Mouse (Mus musculus) stomach, postnatal 0 days (tissue): ENCODE results near the gene Gm11060. TPM values are rescaled to one million over a fixed set of nuclear protein-coding genes. Genes with fewer than 3 reads are reported as not detected.

Experiments
- ATAC-seq: fragments of 200-750 bp; cut with Nextera tagmentation; 2 replicates; pipeline ENCODE4 v1.8.0; 2017; ENCODE audit not compliant: low FRiP score, low TSS enrichment
- DNase-seq: peaks from one replicate; pipeline ENCODE4 v3.0.0-alpha.2; 2016; ENCODE audit warnings: low spot score
- H3K27ac ChIP-seq: fragments of 300-500 bp; sonication (generic); replicated peaks from 2 replicates; pipeline ENCODE4 v1.5.1; 2014; ENCODE audit warnings: mild to moderate bottlenecking, control low read depth
- H3K27me3 ChIP-seq: fragments of 300-500 bp; sonication (generic); 2 replicates; pipeline ENCODE4 v1.6.1; 2014; ENCODE audit warnings: low read length; ENCODE audit not compliant: control insufficient read depth, insufficient read depth
- H3K36me3 ChIP-seq: fragments of 300-500 bp; sonication (generic); 2 replicates; pipeline ENCODE4 v1.6.1; 2014; ENCODE audit warnings: low read length, mixed read lengths; ENCODE audit not compliant: control insufficient read depth, insufficient read depth
- H3K4me1 ChIP-seq: fragments of 300-500 bp; sonication (generic); replicated peaks from 2 replicates; pipeline ENCODE4 v1.6.1; 2014; ENCODE audit warnings: antibody characterized with exemption; ENCODE audit not compliant: control insufficient read depth, insufficient read depth
- H3K4me2 ChIP-seq: fragments of 300-500 bp; sonication (generic); replicated peaks from 2 replicates; pipeline ENCODE4 v1.6.1; 2014; ENCODE audit warnings: low read depth, mild to moderate bottlenecking, control low read depth, moderate library complexity
- H3K4me3 ChIP-seq: fragments of 300-500 bp; sonication (generic); 2 replicates; pipeline ENCODE4 v1.5.1; 2014; ENCODE audit warnings: low read depth, low read length, control low read depth
- H3K9ac ChIP-seq: fragments of 300-500 bp; sonication (generic); 2 replicates; pipeline ENCODE4 v1.6.1; 2014; ENCODE audit warnings: mild to moderate bottlenecking, low read length, control low read depth, mixed read lengths
- H3K9me3 ChIP-seq: fragments of 300-500 bp; sonication (generic); 2 replicates; pipeline ENCODE4 v1.6.1; 2016; ENCODE audit warnings: low read length; ENCODE audit not compliant: control insufficient read depth
- CTCF ChIP-seq: IDR thresholded peaks from 2 replicates; pipeline ENCODE4 v1.5.1; 2016; ENCODE audit warnings: antibody characterized with exemption, low read depth, mild to moderate bottlenecking, moderate library complexity
- EP300 ChIP-seq: optimal IDR thresholded peaks from 2 replicates; pipeline ENCODE3; 2016; ENCODE audit warnings: antibody characterized with exemption
- WGBS: fragments of 180-500 bp; shearing (Covaris S2); extraction: QIAGEN DNeasy Blood & Tissue Kit; methylation state at CpG from one replicate; pipeline ENCODE4 v1.1.7; 2014; 5-methylcytosine and 5-hydroxymethylcytosine counted together
- polyA plus RNA-seq: library from polyadenylated mRNA; unstranded; fragments of >200 nt; fragmentation: Nextera tagmentation; extraction: Ambion mirVana; gene quantifications from 2 replicates; pipeline ENCODE4 v1.2.1, GENCODE M21; 2015

Gene Gm11060
- polyA plus RNA-seq, 1 experiment from 2014 or later = not detected

GRCm38 (mm10) chr2:105122886-105123285 is 31.1 kb downstream of the Gm11060 start:
- peak overlapping the region; percentile 20; the same call in 1 of the 2 replicates for H3K4me2 ChIP-seq
- WGBS = 7% methylated on average over 27 of the region's 27 CpGs
- TF ChIP-seq EP300 (no peak), CTCF (no peak)
- no peaks in the 10 kb centered on the region for H3K4me1 ChIP-seq
- H3K36me3 ChIP-seq = no peaks in the 10 kb centered on the region
- no peaks in the 10 kb centered on the region for H3K9me3 ChIP-seq
- H3K4me3 ChIP-seq = peak overlapping the region; percentile 12; the same call in 1 of the 2 replicates
- DNase-seq (no peak), ATAC-seq (no peak)
- H3K27ac ChIP-seq = no peak overlapping the region
- peaks cover 33% of the 10 kb centered on the region for H3K27me3 ChIP-seq
- H3K9ac ChIP-seq = no peak overlapping the region

GRCm38 (mm10) chr2:105123431-105123830 is 31.6 kb downstream of the Gm11060 start:
- Histone ChIP-seq H3K4me3 (no peak overlapping the region), H3K4me2 (no peak overlapping the region)

GRCm38 (mm10) chr2:105123881-105124280 is 32.1 kb downstream of the Gm11060 start:
- TF ChIP-seq EP300 (no peak), CTCF (no peak)
- Histone ChIP-seq H3K4me1 (no peaks in the 10 kb centered on the region), H3K9me3 (no peaks in the 10 kb centered on the region), H3K4me2 (no peak overlapping the region), H3K9ac (no peak overlapping the region), H3K27me3 (peaks cover 37% of the 10 kb centered on the region), H3K36me3 (no peaks in the 10 kb centered on the region), H3K4me3 (no peak overlapping the region), H3K27ac (no peak overlapping the region)
- DNase-seq (no peak), ATAC-seq (no peak)
- WGBS = 3% methylated on average over 9 of the region's 9 CpGs

More at GRCm38 (mm10) chr2:105123431-105123830, 31.6 kb downstream of the Gm11060 start:
- no peaks in the 10 kb centered on the region for H3K36me3 ChIP-seq
- ATAC-seq = no peak
- peaks cover 33% of the 10 kb centered on the region for H3K27me3 ChIP-seq
- no peak for DNase-seq
- H3K9me3 ChIP-seq = no peaks in the 10 kb centered on the region
- TF ChIP-seq EP300 = no peak
- no peak for TF ChIP-seq CTCF
- H3K27ac ChIP-seq = no peak overlapping the region
- no peaks in the 10 kb centered on the region for H3K4me1 ChIP-seq
- H3K9ac ChIP-seq = no peak overlapping the region
- 5% methylated on average over 8 of the region's 8 CpGs for WGBS

- H3K9me3 ChIP-seq = no peaks in the 10 kb centered on the region
- no peaks in the 10 kb centered on the region for H3K4me1 ChIP-seq
- no peak overlapping the region for H3K9ac ChIP-seq
- no peaks in the 10 kb centered on the region for H3K36me3 ChIP-seq
- no peak overlapping the region for H3K27ac ChIP-seq
- H3K4me2 ChIP-seq = no peak overlapping the region
- 3% methylated on average over 7 of the region's 7 CpGs for WGBS
- TF ChIP-seq EP300 = no peak
- DNase-seq = no peak
- H3K4me3 ChIP-seq = no peak overlapping the region
- no peak for ATAC-seq
- H3K27me3 ChIP-seq = peaks cover 42% of the 10 kb centered on the region
Measured at GRCm38 (mm10) chr2:105124391-105124790, 32.6 kb downstream of the Gm11060 start.

GRCm38 (mm10) chr2:105125205-105125604 is 33.4 kb downstream of the Gm11060 start:
- Histone ChIP-seq H3K9ac (no peak overlapping the region), H3K9me3 (no peaks in the 10 kb centered on the region), H3K27ac (no peak overlapping the region), H3K36me3 (no peaks in the 10 kb centered on the region), H3K4me2 (no peak overlapping the region), H3K4me1 (no peaks in the 10 kb centered on the region), H3K4me3 (0 out of 2 replicates have a peak overlapping the region, but pooled peaks have one; percentile 2), H3K27me3 (peaks cover 49% of the 10 kb centered on the region)
- ATAC-seq = no peak
- TF ChIP-seq EP300 (no peak), CTCF (no peak)
- WGBS = 6% methylated on average over 8 of the region's 8 CpGs
- no peak for DNase-seq

- Histone ChIP-seq H3K9me3 (no peaks in the 10 kb centered on the region), H3K36me3 (no peaks in the 10 kb centered on the region), H3K9ac (no peak overlapping the region), H3K4me3 (0 out of 2 replicates have a peak overlapping the region, but pooled peaks have one; percentile 2), H3K4me1 (no peaks in the 10 kb centered on the region), H3K27me3 (peaks cover 52% of the 10 kb centered on the region), H3K4me2 (no peak overlapping the region), H3K27ac (no peak overlapping the region)
- DNase-seq = no peak
- 6% methylated on average over 15 of the region's 15 CpGs for WGBS
- TF ChIP-seq EP300 (no peak), CTCF (no peak)
- no peak for ATAC-seq
Measured at GRCm38 (mm10) chr2:105125641-105126040, 33.8 kb downstream of the Gm11060 start.
